Mouse (Mus musculus) heart, adult 2 months (tissue): ENCODE measurements at regions not wholly inside any gene's neighbourhood (a gene's known extent, or its start where the extent isn't known, plus 50 kb on each side); places are given as distances from the start of the nearest gene placed in this dataset.

Source experiments
- DNase-seq, 2 experiments: peaks; one replicate each; pipeline ENCODE4 v3.0.0; 2021
- H3K27ac ChIP-seq: fragments of 200-600 bp; 2 replicates; pipeline ENCODE4 v1.8.1; 2022
- H3K27me3 ChIP-seq: fragments of 200-500 bp; 2 replicates; pipeline ENCODE4 v1.6.1; 2012; ENCODE audit warnings: mild to moderate bottlenecking, low read length, inconsistent platforms, mixed read lengths; ENCODE audit not compliant: control insufficient read depth, insufficient read depth
- H3K36me3 ChIP-seq: fragments of 200-500 bp; 2 replicates; pipeline ENCODE4 v1.6.1; 2012; ENCODE audit warnings: low read length, inconsistent platforms; ENCODE audit not compliant: control insufficient read depth, insufficient read depth
- H3K4me1 ChIP-seq: fragments of 200-500 bp; 2 replicates; pipeline ENCODE4 v1.6.1; 2011; ENCODE audit warnings: low read length; ENCODE audit not compliant: control insufficient read depth, insufficient read depth
- H3K4me3 ChIP-seq: fragments of 200-600 bp; 2 replicates; pipeline ENCODE4 v1.8.1; 2022
- H3K79me2 ChIP-seq: fragments of 200-500 bp; replicated peaks from 2 replicates; pipeline ENCODE4 v1.6.1; 2012; ENCODE audit warnings: mild to moderate bottlenecking, inconsistent platforms, low read length, moderate library complexity, mixed read lengths; ENCODE audit not compliant: control insufficient read depth, insufficient read depth
- H3K9ac ChIP-seq: fragments of 200-500 bp; 2 replicates; pipeline ENCODE4 v1.6.1; 2012; ENCODE audit warnings: low read depth, mild to moderate bottlenecking, control low read depth, inconsistent platforms, low read length, mixed read lengths
- CTCF ChIP-seq: fragments of 200-600 bp; IDR thresholded peaks from 2 replicates; pipeline ENCODE4 v1.8.1; 2022; ENCODE audit warnings: antibody characterized with exemption, mild to moderate bottlenecking, moderate library complexity
- EP300 ChIP-seq: fragments of 200-500 bp; IDR thresholded peaks from 2 replicates; pipeline ENCODE4 v1.6.1; 2011; ENCODE audit warnings: low read depth, low read length, control low read depth; ENCODE audit not compliant: insufficient read depth
- POLR2A ChIP-seq: fragments of 200-500 bp; IDR thresholded peaks from 2 replicates; pipeline ENCODE4 v1.6.1; 2011; ENCODE audit warnings: mild to moderate bottlenecking, low read depth, low read length, control low read depth; ENCODE audit not compliant: insufficient read depth
- WGBS: fragments of 180-500 bp; shearing (Covaris S2); methylation state at CpG from one replicate; pipeline ENCODE4 v1.1.7; 2018; 5-methylcytosine and 5-hydroxymethylcytosine counted together
- intact Hi-C: fragments of 180-260 bp; cut with DNase I; formaldehyde crosslinking; loops from one replicate; pipeline ENCODE4 v1.15.1; 2025

GRCm38 (mm10) chr7:70452816-70453215, 86.3 kb upstream of the Nr2f2 start:
- 77% methylated on average over 4 of the region's 4 CpGs for WGBS
- Histone ChIP-seq H3K27ac (no peak overlapping the region), H3K79me2 (no peaks in the 10 kb centered on the region), H3K36me3 (no peaks in the 10 kb centered on the region), H3K4me3 (no peak overlapping the region), H3K27me3 (no peaks in the 10 kb centered on the region), H3K4me1 (no peaks in the 10 kb centered on the region), H3K9ac (no peak overlapping the region)
- intact Hi-C loops: no loop called here
- TF ChIP-seq CTCF (no peak), POLR2A (no peak), EP300 (no peak)
- no peak for DNase-seq

- Histone ChIP-seq H3K79me2 (no peaks in the 10 kb centered on the region), H3K27me3 (no peaks in the 10 kb centered on the region), H3K4me1 (no peaks in the 10 kb centered on the region), H3K4me3 (no peak overlapping the region), H3K9ac (no peak overlapping the region), H3K36me3 (no peaks in the 10 kb centered on the region), H3K27ac (no peak overlapping the region)
- DNase-seq: no peak
- no peak for TF ChIP-seq EP300
- no peak for TF ChIP-seq POLR2A
- no peak for TF ChIP-seq CTCF
- WGBS: 98% methylated on average over 6 of the region's 6 CpGs
- intact Hi-C loops: no loop called here
Observed at GRCm38 (mm10) chr7:70438908-70439307, 72.4 kb upstream of the Nr2f2 start.

- TF ChIP-seq EP300 (no peak), CTCF (no peak), POLR2A (no peak)
- Histone ChIP-seq H3K79me2 (no peaks in the 10 kb centered on the region), H3K4me3 (no peak overlapping the region), H3K27me3 (no peaks in the 10 kb centered on the region), H3K27ac (no peak overlapping the region), H3K9ac (no peak overlapping the region), H3K36me3 (no peaks in the 10 kb centered on the region), H3K4me1 (no peaks in the 10 kb centered on the region)
- no peak for DNase-seq
- intact Hi-C loops: no loop called here
- WGBS: 52% methylated on average over 8 of the region's 8 CpGs
Observed at GRCm38 (mm10) chr7:70433838-70434237, 67.3 kb upstream of the Nr2f2 start.

GRCm38 (mm10) chr7:70433358-70433757, 66.8 kb upstream of the Nr2f2 start:
- no peaks in the 10 kb centered on the region for H3K27me3 ChIP-seq
- no peak for DNase-seq
- H3K27ac ChIP-seq: no peak overlapping the region
- no peaks in the 10 kb centered on the region for H3K4me1 ChIP-seq
- H3K4me3 ChIP-seq: no peak overlapping the region
- H3K9ac ChIP-seq: no peak overlapping the region
- H3K36me3 ChIP-seq: no peaks in the 10 kb centered on the region
- TF ChIP-seq CTCF: no peak
- no peak for TF ChIP-seq POLR2A
- no peak for TF ChIP-seq EP300
- no peaks in the 10 kb centered on the region for H3K79me2 ChIP-seq
- intact Hi-C loops: no loop called here
- 93% methylated on average over 6 of the region's 6 CpGs for WGBS

GRCm38 (mm10) chr7:70431712-70432111, 65.2 kb upstream of the Nr2f2 start:
- DNase-seq: no peak
- H3K79me2 ChIP-seq: no peaks in the 10 kb centered on the region
- H3K4me3 ChIP-seq: no peak overlapping the region
- intact Hi-C loops: no loop called here
- H3K9ac ChIP-seq: no peak overlapping the region
- no peaks in the 10 kb centered on the region for H3K4me1 ChIP-seq
- H3K36me3 ChIP-seq: no peaks in the 10 kb centered on the region
- TF ChIP-seq CTCF (no peak), EP300 (no peak), POLR2A (no peak)
- H3K27ac ChIP-seq: no peak overlapping the region
- 77% methylated on average over 2 of the region's 2 CpGs for WGBS
- no peaks in the 10 kb centered on the region for H3K27me3 ChIP-seq

- H3K79me2 ChIP-seq: no peaks in the 10 kb centered on the region
- H3K27me3 ChIP-seq: no peaks in the 10 kb centered on the region
- H3K4me3 ChIP-seq: no peak overlapping the region
- TF ChIP-seq CTCF (no peak), POLR2A (no peak), EP300 (no peak)
- H3K27ac ChIP-seq: no peak overlapping the region
- no peaks in the 10 kb centered on the region for H3K36me3 ChIP-seq
- H3K4me1 ChIP-seq: no peaks in the 10 kb centered on the region
- 56% methylated on average over 2 of the region's 2 CpGs for WGBS
- intact Hi-C loops: no loop called here
- DNase-seq: no peak
- no peak overlapping the region for H3K9ac ChIP-seq
Observed at GRCm38 (mm10) chr7:70429326-70429725, 62.8 kb upstream of the Nr2f2 start.
